Mouse (Mus musculus) E14TG2a.4 (cell line): Measurements from ENCODE around the gene Gli3.

Source experiments
- CTCF ChIP-seq: conservative IDR thresholded peaks from 2 replicates; pipeline ENCODE4 v1.5.1; 2014; ENCODE audit warnings: low read length
- NANOG ChIP-seq: IDR thresholded peaks from 2 replicates; pipeline ENCODE4 v1.6.1; 2014; ENCODE audit warnings: borderline replicate concordance, low read length, mixed read lengths
- POU5F1 ChIP-seq: IDR thresholded peaks from 2 replicates; pipeline ENCODE4 v1.6.1; 2014; ENCODE audit warnings: low read length, borderline replicate concordance

- TF ChIP-seq CTCF (no peak), POU5F1 (no peak), NANOG (no peak)
Measured at GRCm38 (mm10) chr13:15461926-15462325, 1.1 kb upstream of the Gli3 start.
